Mouse (Mus musculus): ENCODE measurements around the gene Igdcc3. TPM values are rescaled to one million over a fixed set of nuclear protein-coding genes. Genes with fewer than 3 reads are reported as not detected.

Gene Igdcc3
- polyA plus RNA-seq (2014; fragmentation: Illumina TruSeq; extraction: RNeasy Lipid Tissue Mini Kit (QIAGEN cat#74804); ENCODE audit: low read depth, low replicate concordance) = 0.51 TPM

DNA sequence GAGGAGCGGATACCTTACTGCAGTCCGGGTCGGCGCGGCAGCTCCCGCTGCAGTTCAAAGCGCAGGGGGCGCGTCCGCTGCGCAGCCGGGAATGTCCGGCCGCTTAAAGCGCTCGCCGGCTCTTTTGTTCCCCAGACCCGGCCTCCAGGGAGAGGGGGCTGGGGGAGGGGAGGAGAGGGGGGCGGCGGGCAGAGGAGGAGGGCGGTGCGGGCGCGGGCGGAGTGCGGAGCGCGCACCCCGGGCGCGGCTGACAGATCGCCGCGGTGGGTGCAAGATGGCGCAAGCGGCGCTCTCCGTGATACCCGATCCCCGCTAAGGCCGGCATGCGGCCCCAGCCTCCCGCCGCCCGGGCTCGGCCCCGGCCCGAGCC is at the start of gene Igdcc3:
Gene Igdcc3, plus strand, starts transcription at position 254 of the 370 bp plus-strand sequence.

DNA sequence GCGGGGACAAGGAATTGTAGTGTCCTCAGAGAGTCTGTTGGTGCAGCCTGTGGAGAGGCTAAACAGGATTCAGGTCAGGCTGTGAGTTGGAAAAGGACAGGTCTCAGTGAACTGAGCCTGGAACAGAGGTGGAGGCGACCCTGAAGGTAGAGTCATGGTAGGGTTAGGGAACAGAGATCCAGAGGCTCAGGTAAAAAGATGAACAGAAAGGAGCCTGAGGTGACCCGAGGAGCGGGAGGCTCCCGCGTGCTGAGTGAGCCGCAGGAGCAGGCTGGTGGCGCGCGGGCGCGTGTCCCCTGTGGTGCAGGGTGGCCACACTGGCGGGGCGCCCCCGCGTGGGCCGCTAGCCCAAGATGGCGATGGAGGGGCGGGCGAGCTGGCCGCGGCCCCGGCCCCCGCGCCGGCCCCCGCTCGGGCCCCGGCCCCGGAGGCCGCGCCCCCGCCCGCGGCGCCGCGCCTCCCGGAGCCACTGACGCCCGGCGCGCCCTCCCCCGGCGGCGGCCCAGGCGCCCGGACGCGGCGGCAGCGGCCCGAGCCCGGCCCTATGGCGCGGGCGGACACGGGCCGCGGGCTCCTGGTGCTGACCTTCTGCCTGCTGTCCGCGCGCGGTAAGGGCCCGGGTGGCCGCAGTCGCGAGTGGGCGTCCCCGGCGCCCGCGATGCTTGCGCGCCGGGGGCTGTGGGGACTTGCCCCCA is 39.9 kb upstream of the Igdcc3 start, which contains the start of gene Igdcc4:
Gene Igdcc4, plus strand, starts transcription at position 496 of the 695 bp plus-strand sequence.

DNA sequence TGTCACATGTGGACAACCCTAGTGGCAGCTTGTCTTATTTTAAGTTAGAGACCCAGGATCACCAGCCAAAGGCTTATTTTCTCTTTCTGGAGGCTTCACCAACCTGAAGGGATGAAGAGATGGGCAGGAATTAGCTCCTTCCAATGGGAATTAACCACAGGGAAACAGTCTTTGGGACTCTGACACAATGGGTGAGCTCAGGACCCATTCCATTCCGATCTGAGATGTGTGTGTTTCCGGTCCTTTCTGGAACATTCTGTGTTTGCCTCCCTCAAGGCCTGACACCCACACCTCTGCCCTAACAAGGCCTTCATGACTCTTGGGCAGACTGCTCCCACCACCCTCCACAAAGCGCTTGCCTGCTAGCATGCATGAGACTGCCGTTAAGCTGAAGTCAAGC is 54.1 kb downstream of the Igdcc3 start, which contains the start of gene Parp16:
Gene Parp16, plus strand, starts transcription at position 301 of the 400 bp plus-strand sequence.

Other genes starting within 250 kb of the Igdcc3 start
- gene Slc24a1, start 189.6 kb upstream of the Igdcc3 start, polyA plus RNA-seq (2014; fragmentation: Illumina TruSeq; extraction: RNeasy Lipid Tissue Mini Kit (QIAGEN cat#74804); ENCODE audit: low read depth, low replicate concordance) = 0.05 TPM
- 17.3 TPM for gene Ints14, start 180.3 kb upstream of the Igdcc3 start, polyA plus RNA-seq (2014; fragmentation: Illumina TruSeq; extraction: RNeasy Lipid Tissue Mini Kit (QIAGEN cat#74804); ENCODE audit: low read depth, low replicate concordance)
- 49.9 TPM for gene Hacd3, start 119.5 kb upstream of the Igdcc3 start, polyA plus RNA-seq (2014; fragmentation: Illumina TruSeq; extraction: RNeasy Lipid Tissue Mini Kit (QIAGEN cat#74804); ENCODE audit: low read depth, low replicate concordance)
- 51.4 TPM for gene Dpp8, start 108.8 kb upstream of the Igdcc3 start, polyA plus RNA-seq (2014; fragmentation: Illumina TruSeq; extraction: RNeasy Lipid Tissue Mini Kit (QIAGEN cat#74804); ENCODE audit: low read depth, low replicate concordance)
- 2.6 TPM for gene Igdcc4, start 39.7 kb upstream of the Igdcc3 start, polyA plus RNA-seq (2014; fragmentation: Illumina TruSeq; extraction: RNeasy Lipid Tissue Mini Kit (QIAGEN cat#74804); ENCODE audit: low read depth, low replicate concordance)
- gene Parp16, start 54.2 kb downstream of the Igdcc3 start, polyA plus RNA-seq (2014; fragmentation: Illumina TruSeq; extraction: RNeasy Lipid Tissue Mini Kit (QIAGEN cat#74804); ENCODE audit: low read depth, low replicate concordance) = 17.0 TPM
- gene Cilp, start 124.0 kb downstream of the Igdcc3 start, polyA plus RNA-seq (2014; fragmentation: Illumina TruSeq; extraction: RNeasy Lipid Tissue Mini Kit (QIAGEN cat#74804); ENCODE audit: low read depth, low replicate concordance) = 44.2 TPM
- 40.4 TPM for gene Clpx, start 153.1 kb downstream of the Igdcc3 start, polyA plus RNA-seq (2014; fragmentation: Illumina TruSeq; extraction: RNeasy Lipid Tissue Mini Kit (QIAGEN cat#74804); ENCODE audit: low read depth, low replicate concordance)
- 11.8 TPM for gene Pdcd7, start 204.9 kb downstream of the Igdcc3 start, polyA plus RNA-seq (2014; fragmentation: Illumina TruSeq; extraction: RNeasy Lipid Tissue Mini Kit (QIAGEN cat#74804); ENCODE audit: low read depth, low replicate concordance)
- not detected for gene Ubap1l, start 219.9 kb downstream of the Igdcc3 start, polyA plus RNA-seq (2014; fragmentation: Illumina TruSeq; extraction: RNeasy Lipid Tissue Mini Kit (QIAGEN cat#74804); ENCODE audit: low read depth, low replicate concordance)

All from adipose tissue, adult 10 weeks (tissue).